Mouse (Mus musculus) cerebellum, postnatal 36 days (tissue): ENCODE measurements around the gene Nolc1.

Experiments
- DNase-seq, 2 experiments: peaks; one replicate each; pipeline ENCODE4 v3.0.0; 2021 to 2022; ENCODE audit warnings: mixed read lengths in 2 of 2

Nolc1 gene

GRCm38 (mm10) chr19:46042476-46043011 is 33.1 kb upstream of the Nolc1 start:
- peak in 1 of 2 experiments; percentile 49 for DNase-seq

- no peak for DNase-seq
These were observed 32.3 kb upstream of the Nolc1 start for GRCm38 (mm10) chr19:46043380-46043779.

GRCm38 (mm10) chr19:46044271-46044992 is 31.2 kb upstream of the Nolc1 start, which contains the start of gene Pprc1:
Pprc1 (plus strand) TSS chr19:46044886.
- DNase-seq = no peak

GRCm38 (mm10) chr19:46044993-46045695 is 30.5 kb upstream of the Nolc1 start, which contains the start of gene Ldb1:
Ldb1 (minus strand) TSS chr19:46045214.
- DNase-seq = peak; percentile 89 to 90

- DNase-seq = peak in 1 of 2 experiments; percentile 45
These were observed 29.9 kb upstream of the Nolc1 start for GRCm38 (mm10) chr19:46045696-46046311.

- no peak for DNase-seq
These were observed 29.0 kb upstream of the Nolc1 start for GRCm38 (mm10) chr19:46046621-46047025.

GRCm38 (mm10) chr19:46047426-46047825 is 28.2 kb upstream of the Nolc1 start:
- no peak for DNase-seq

GRCm38 (mm10) chr19:46049129-46049528 is 26.5 kb upstream of the Nolc1 start:
- DNase-seq = no peak

- no peak for DNase-seq
These were observed 25.2 kb upstream of the Nolc1 start for GRCm38 (mm10) chr19:46050462-46050861.

GRCm38 (mm10) chr19:46055752-46056387 is 19.8 kb upstream of the Nolc1 start:
- peak in 1 of 2 experiments; percentile 47 for DNase-seq

GRCm38 (mm10) chr19:46056388-46056946 is 19.2 kb upstream of the Nolc1 start:
- DNase-seq = peak; percentile 88 to 91

GRCm38 (mm10) chr19:46056947-46057607 is 18.6 kb upstream of the Nolc1 start:
- peak; percentile 51 to 67 for DNase-seq

GRCm38 (mm10) chr19:46058466-46058865 is 17.2 kb upstream of the Nolc1 start:
- DNase-seq = no peak

GRCm38 (mm10) chr19:46060845-46061244 is 14.8 kb upstream of the Nolc1 start:
- no peak for DNase-seq

GRCm38 (mm10) chr19:46068054-46068453 is 7.6 kb upstream of the Nolc1 start:
- no peak for DNase-seq

GRCm38 (mm10) chr19:46073285-46073684 is 2.4 kb upstream of the Nolc1 start:
- DNase-seq = no peak

- DNase-seq = no peak
These were observed 1.4 kb upstream of the Nolc1 start for GRCm38 (mm10) chr19:46074266-46074665.

- DNase-seq = no peak
These were observed 2.9 kb downstream of the Nolc1 start for GRCm38 (mm10) chr19:46078535-46078934.

- no peak for DNase-seq
These were observed 9.5 kb downstream of the Nolc1 start for GRCm38 (mm10) chr19:46085185-46085584.

- peak; percentile 52 to 61 for DNase-seq
These were observed 10.7 kb downstream of the Nolc1 start for GRCm38 (mm10) chr19:46086337-46086736.

- DNase-seq = peak in 1 of 2 experiments; percentile 27
These were observed 12.2 kb downstream of the Nolc1 start for GRCm38 (mm10) chr19:46087871-46088270.

GRCm38 (mm10) chr19:46091641-46092040 is 16.0 kb downstream of the Nolc1 start:
- DNase-seq = no peak
